Mouse (Mus musculus) megakaryocyte, adult 5-6 weeks (primary cell): Measurements from ENCODE around the gene Kat7. TPM values are rescaled to one million over a fixed set of nuclear protein-coding genes. Genes with fewer than 3 reads are reported as not detected.

Source experiments
- ATAC-seq: 2 replicates; pipeline ENCODE4 v1.8.0; 2016; ENCODE audit warnings: mild to moderate bottlenecking, inconsistent platforms; ENCODE audit not compliant: poor library complexity, severe bottlenecking
- total RNA-seq, 2 experiments: library from RNA; stranded (forward) in 1 of 2; stranded (reverse) in 1 of 2; fragments of 153-499, 151-499 nt in 1 of 2; fragments of 221-1000, 200-1000 nt in 1 of 2; gene quantifications; 2 replicates each; pipeline versions ENCODE4 v1.2.3 to v1.2.4; 2015 to 2017

Kat7 gene
- total RNA-seq (2015): 78.8 and 84.7 TPM in 2 replicates
- total RNA-seq (2017): 65.1 and 69.1 TPM in 2 replicates

- peak; percentile 84 for ATAC-seq
Observed at GRCm38 (mm10) chr11:95310007-95310647, at the start of gene Kat7. Gene Kat7, minus strand, starts transcription at chr11:95310246.

DNA sequence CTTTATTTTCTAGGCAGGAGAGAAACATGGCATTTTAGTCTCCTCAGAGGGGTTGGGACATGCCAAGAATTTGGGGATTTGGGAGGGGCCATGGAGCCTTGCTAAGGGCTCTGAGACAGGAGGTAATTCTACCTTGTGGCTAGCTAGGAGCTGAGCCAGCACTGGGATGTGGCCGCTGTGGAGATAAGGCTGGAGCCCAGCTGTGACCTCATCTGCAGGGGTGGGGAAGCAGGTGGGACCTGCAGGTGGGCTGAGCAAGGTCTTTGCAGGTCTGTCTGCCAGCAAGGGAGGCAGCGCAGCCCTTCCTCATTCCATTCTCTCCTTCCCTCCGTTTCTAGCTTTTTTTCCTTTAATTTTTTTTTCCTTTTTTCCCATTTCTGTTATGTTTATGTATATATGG is 48.2 kb upstream of the Kat7 start:
- no peak for ATAC-seq

- peak; percentile 62 for ATAC-seq
Observed at GRCm38 (mm10) chr11:95356469-95357273, 46.6 kb upstream of the Kat7 start.

- ATAC-seq: no peak
Observed at GRCm38 (mm10) chr11:95356039-95356438, 46.0 kb upstream of the Kat7 start.

- no peak for ATAC-seq
Observed at GRCm38 (mm10) chr11:95355661-95356011, 45.6 kb upstream of the Kat7 start.

DNA sequence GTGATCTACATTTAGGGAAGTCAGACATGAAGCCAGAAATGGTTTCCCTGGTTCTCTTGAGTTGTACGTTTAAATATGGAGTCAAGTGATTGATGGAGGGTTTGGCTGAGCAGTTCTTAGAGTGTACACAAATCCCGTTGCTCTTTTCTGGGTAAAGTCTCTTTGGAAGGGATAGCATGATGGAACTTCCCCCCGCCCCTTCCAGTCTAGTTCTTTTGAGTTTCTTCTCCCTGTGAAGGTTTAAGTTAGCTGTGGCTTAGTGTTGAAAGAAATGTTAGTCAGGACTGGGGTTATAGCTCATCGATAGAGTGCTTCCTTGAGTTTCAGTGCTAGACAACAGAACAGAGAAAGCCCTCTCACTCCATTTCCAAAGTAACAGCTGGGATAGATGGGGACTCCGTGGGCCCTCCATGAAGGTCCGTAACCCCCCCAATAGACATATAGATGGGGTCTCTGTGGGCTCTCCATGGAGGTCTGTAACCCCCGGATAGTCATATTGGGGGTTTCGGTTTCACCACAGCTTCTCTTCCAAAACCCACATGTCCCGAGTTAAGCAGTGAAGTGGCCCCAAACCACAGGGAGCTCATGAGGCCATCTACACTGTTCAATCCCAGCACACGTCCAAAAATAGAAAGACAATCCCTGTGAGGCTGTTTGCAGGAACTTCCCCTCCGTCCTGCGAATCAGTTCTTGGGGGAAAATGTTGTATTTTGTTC is 45.1 kb upstream of the Kat7 start:
- no peak for ATAC-seq

- ATAC-seq: peak; percentile 45
Observed at GRCm38 (mm10) chr11:95354228-95354944, 44.3 kb upstream of the Kat7 start.

GRCm38 (mm10) chr11:95353226-95353625 is 43.2 kb upstream of the Kat7 start:
- ATAC-seq: no peak

GRCm38 (mm10) chr11:95352686-95353085 is 42.6 kb upstream of the Kat7 start:
- no peak for ATAC-seq

DNA sequence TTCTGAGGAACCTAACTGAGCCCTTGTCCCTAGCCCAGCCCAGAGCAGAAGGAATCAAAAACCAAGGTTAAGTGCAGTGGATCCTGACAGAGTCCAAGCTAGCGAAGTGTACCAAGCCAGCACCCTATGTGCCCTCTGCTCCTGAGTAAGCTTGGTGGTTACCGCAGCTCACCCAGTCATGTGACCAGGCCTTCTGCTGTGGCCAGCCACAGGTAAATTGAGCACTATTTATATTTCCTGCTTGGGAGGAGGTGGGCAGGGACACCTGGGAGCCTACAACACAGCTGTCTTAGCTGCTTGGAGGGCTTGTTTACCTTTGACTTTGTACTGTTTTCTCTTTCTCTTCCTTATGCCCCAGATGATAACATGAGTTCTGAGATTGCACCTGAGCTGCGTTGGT is 40.9 kb upstream of the Kat7 start:
- ATAC-seq: no peak

DNA sequence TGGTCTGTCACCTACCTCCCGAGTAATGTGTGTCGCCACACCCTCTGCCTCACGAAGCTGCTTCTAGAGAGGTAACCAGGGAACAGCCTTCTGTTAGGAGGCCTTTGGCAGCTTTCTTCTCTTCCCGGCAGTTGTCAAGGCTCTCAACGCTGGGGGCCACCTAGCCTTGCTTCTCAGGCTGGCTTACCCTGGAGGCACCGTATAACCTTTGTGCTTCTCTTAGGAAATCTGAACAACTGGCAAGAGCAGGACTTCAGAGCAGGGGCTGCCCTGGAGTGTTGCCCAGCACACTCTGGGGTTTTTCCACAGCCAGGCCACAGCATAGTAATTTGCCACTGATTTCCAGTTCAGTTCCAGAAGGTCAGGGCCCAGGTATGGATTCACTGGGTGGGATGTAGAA is 40.2 kb upstream of the Kat7 start:
- ATAC-seq: no peak

GRCm38 (mm10) chr11:95344181-95344580 is 34.1 kb upstream of the Kat7 start:
- no peak for ATAC-seq

- ATAC-seq: no peak
Observed at GRCm38 (mm10) chr11:95343180-95343579, 33.1 kb upstream of the Kat7 start.

DNA sequence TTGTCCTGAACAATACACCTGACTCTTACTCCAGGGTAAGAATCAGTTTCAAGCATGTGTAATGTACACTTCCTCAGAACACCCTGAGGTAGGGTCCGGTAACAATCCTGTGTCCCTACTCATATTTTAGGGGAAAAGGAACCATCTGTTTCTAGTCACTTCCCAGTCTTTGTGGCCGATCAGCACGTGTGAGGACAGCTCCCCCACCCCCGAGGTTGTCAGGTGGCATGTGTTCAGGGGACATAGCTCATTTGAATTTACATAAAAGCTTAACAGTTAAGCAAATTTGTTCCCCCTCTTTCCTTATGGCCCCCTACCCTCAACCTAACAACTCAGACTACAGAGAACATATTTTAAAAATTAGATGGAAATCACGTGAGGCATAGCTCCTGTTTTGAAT is 30.6 kb upstream of the Kat7 start:
- ATAC-seq: no peak

- no peak for ATAC-seq
Observed at GRCm38 (mm10) chr11:95340259-95340658, 30.2 kb upstream of the Kat7 start.

DNA sequence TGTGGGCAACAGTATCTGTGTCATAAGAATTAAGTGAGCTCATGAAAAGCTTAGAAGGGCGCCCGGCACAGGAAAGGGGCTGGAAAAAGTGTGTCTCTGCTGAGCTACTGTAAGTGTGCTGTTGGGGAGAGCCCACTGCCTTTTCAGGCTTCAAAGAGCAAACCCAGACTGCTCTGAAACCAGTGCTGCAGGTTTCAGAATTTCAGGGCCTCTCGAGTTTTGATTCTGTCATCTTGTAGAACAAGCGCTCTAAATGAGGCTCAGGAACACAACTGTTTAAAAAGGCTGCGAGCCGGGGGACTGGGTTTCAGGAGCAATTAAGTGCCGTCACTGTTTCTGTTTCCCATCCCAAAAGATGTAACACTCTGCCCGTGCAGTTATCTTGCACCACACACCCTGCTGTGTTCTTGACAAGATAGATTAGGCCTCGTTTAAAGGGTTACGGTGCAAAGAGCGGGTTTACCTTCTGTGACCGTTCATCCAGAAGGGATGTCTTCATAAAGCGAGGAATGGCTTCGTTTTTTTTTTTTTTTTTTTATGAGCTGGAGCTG is 29.5 kb upstream of the Kat7 start:
- no peak for ATAC-seq

DNA sequence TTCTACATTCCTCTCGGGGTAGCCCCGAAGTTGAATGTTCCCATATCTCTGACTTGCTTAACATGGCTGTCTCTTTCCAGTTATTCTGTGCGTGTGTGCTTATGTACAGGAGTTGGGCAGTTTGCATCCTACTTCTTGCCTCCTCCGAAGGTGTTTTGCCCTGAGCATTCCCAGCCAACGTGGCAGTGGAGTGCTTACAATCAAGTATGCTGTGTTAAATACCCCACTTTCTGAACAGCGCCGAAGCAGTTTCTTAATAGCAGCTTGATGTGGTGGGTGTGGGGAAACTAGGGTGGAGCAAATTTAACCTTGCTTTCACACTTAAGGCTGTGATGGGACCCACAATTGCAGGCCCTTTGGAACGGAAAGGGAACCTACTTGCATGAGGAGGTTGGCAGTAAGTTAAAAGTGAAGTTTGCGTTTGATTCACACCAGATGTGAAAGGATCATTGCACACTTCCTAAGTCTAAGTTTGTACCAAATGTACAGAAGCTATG is 27.8 kb upstream of the Kat7 start:
- 0 out of 2 replicates have a peak, but pooled peaks have one; percentile 6 for ATAC-seq

DNA sequence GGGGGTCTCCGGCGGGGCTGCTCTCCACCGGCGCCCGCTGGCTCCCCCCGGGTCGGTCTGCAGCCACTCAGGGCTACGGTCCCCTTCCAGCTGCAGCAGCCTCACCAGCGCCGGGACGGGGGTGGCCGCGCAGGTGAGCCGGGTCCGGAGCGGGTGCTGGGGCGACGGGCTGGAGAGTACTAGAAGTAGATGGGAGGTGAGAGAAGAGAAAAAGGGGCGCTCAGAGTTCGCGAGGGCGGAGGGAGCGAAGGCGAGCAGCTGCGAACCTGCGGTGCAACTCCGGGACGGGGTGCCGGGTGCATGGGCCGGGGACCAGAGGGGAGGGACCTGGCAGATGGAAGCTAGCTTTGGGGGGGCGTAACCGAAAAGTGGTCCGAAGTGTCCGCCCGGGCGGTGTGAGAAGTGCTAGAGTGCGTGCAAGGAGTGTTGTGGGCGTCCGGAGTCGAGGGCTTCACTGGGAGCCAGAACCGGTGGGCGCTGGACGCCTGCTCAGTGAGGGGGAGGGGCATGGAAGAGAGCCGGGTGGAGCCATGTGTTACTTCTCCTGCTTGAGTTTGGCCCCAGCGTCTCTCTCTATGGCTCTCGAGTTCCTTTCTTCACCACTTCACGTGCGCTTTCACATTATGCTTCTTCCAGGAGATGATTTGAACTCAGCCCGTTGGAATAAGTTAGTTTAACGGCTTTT is 27.2 kb upstream of the Kat7 start:
- peak; percentile 46 for ATAC-seq

- ATAC-seq: peak; percentile 79
Observed at GRCm38 (mm10) chr11:95336568-95337128, 26.6 kb upstream of the Kat7 start, which contains the start of gene Fam117a. Gene Fam117a, plus strand, starts transcription at chr11:95337018.
